Comparison of ENCODE assay signal across 23 mouse cellular contexts in the genomic region with DNA sequence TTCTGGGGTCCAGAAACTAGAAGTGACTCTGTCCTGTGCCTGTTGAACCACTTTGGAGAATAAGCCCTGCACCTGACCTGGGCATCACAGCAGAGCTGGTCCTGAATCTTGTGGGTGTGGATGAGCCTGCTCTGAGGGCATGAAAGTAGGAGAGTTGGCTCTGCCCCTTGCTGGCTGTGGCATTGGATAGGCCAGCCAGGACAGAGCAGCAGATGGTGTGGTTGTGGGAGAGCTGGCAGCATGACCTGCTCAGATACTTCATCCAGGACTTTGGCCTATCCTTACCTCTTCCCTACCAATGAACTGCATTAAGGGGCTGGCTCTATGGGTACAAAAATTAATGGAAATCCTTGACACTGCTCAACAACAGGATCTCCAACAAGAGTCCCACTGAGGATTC. TPM values are rescaled to one million over a fixed set of nuclear protein-coding genes. Genes with fewer than 3 reads are reported as not detected.
DNase-seq lines count a peak whose midpoint lies in the region; ATAC-seq lines count a peak whose summit lies in the region.
"Had no signal": no experiment of that assay in that cellular context is flagged by ENCODE, and none has a peak within 500 bp of the region (broad histone marks: within the 10 kb centered on the region; RNA-seq: fewer than 3 reads in every experiment).

No protein-coding gene starts in this region.

- no peaks in the 10 kb centered on the region for H3K4me1 ChIP-seq in hindbrain, embryonic 13.5 days (replicated peaks)
- no peaks in the 10 kb centered on the region for H3K4me1 ChIP-seq in forebrain, embryonic 16.5 days (replicated peaks; ENCODE audit: control insufficient read depth, insufficient read depth, low read length)
- H3K4me1 ChIP-seq: embryonic facial prominence, embryonic 15.5 days; forebrain, embryonic 10.5 days; heart, embryonic 15.5 days; hindbrain, embryonic 15.5 days had no signal

- no peak overlapping the region for H3K27ac ChIP-seq in hindbrain, embryonic 13.5 days
- H3K27ac ChIP-seq in forebrain, embryonic 16.5 days (ENCODE audit: low read length): no peak overlapping the region
- H3K27ac ChIP-seq: embryonic facial prominence, embryonic 15.5 days; forebrain, embryonic 10.5 days; heart, embryonic 15.5 days; hindbrain, embryonic 15.5 days had no signal

- no peaks in the 10 kb centered on the region for H3K9me3 ChIP-seq in hindbrain, embryonic 13.5 days
- no peaks in the 10 kb centered on the region for H3K9me3 ChIP-seq in forebrain, embryonic 16.5 days (ENCODE audit: control insufficient read depth, low read length)
- H3K9me3 ChIP-seq: embryonic facial prominence, embryonic 15.5 days; forebrain, embryonic 10.5 days; heart, embryonic 15.5 days; hindbrain, embryonic 15.5 days had no signal

- no peak overlapping the region for H3K4me3 ChIP-seq in hindbrain, embryonic 13.5 days
- H3K4me3 ChIP-seq in forebrain, embryonic 16.5 days (replicated peaks; ENCODE audit: low read length): no peak overlapping the region
- H3K4me3 ChIP-seq: embryonic facial prominence, embryonic 15.5 days; erythroblast, embryonic 14.5 days; forebrain, embryonic 10.5 days; heart, embryonic 15.5 days; hindbrain, embryonic 15.5 days had no signal

- no peak for DNase-seq in cerebellum, postnatal 4 days (ENCODE audit: low spot score in 2 of 2)
- peak; percentile 92 for DNase-seq in cerebellum, adult 11-12 months
- DNase-seq in cerebellum, adult 9-10 months: peak; percentile 93
- peak; percentile 82 to 85 for DNase-seq in cerebellum, postnatal 25 days
- DNase-seq in lung, postnatal 36 days: no peak
- DNase-seq: adrenal gland, postnatal 10 days; embryo, embryonic 11 days; gastrocnemius, postnatal 36 days; heart, adult 11 months; heart, postnatal 14 days; kidney, adult 8-10 months had no signal

- no peaks in the 10 kb centered on the region for H3K36me3 ChIP-seq in hindbrain, embryonic 13.5 days
- H3K36me3 ChIP-seq in forebrain, embryonic 16.5 days (ENCODE audit: control insufficient read depth, insufficient read depth): no peaks in the 10 kb centered on the region
- H3K36me3 ChIP-seq: embryonic facial prominence, embryonic 15.5 days; forebrain, embryonic 10.5 days; heart, embryonic 15.5 days; hindbrain, embryonic 15.5 days had no signal

- no peak overlapping the region for H3K4me2 ChIP-seq in hindbrain, embryonic 13.5 days
- H3K4me2 ChIP-seq in forebrain, embryonic 16.5 days (ENCODE audit: low read length): no peak overlapping the region
- H3K4me2 ChIP-seq: embryonic facial prominence, embryonic 15.5 days; heart, embryonic 11.5 days; heart, embryonic 15.5 days; hindbrain, embryonic 15.5 days had no signal

- H3K27me3 ChIP-seq in hindbrain, embryonic 13.5 days: no peaks in the 10 kb centered on the region
- no peaks in the 10 kb centered on the region for H3K27me3 ChIP-seq in forebrain, embryonic 16.5 days (replicated peaks; ENCODE audit: control insufficient read depth, insufficient read depth, low read length)
- H3K27me3 ChIP-seq: embryonic facial prominence, embryonic 15.5 days; heart, embryonic 15.5 days; hindbrain, embryonic 15.5 days had no signal

- ATAC-seq in cerebellum, adult (ENCODE audit: insufficient number of reproducible peaks, low FRiP score, low TSS enrichment): peak; percentile 100
- ATAC-seq in hindbrain, embryonic 13.5 days (ENCODE audit: low FRiP score): no peak
- ATAC-seq in forebrain, embryonic 16.5 days: no peak
- ATAC-seq: forebrain, embryonic 14.5 days; intestine, embryonic 16.5 days had no signal

- H3K9ac ChIP-seq in hindbrain, embryonic 13.5 days: no peak overlapping the region
- H3K9ac ChIP-seq in forebrain, embryonic 16.5 days (replicated peaks; ENCODE audit: low read depth, low read length): no peak overlapping the region
- H3K9ac ChIP-seq: embryonic facial prominence, embryonic 15.5 days; heart, embryonic 15.5 days; hindbrain, embryonic 15.5 days had no signal

RNA-seq across cellular contexts. Expression of gene Kera, which starts 3.4 kb away (rescaled TPM):
- not detected in 2 replicates for polyA plus RNA-seq in hindbrain, embryonic 13.5 days (2015; fragmentation: Nextera tagmentation; extraction: Ambion mirVana)
- polyA plus RNA-seq in forebrain, embryonic 16.5 days (2015; fragmentation: Nextera tagmentation; extraction: Ambion mirVana): 0.14 TPM in 1 of 2 replicates, not detected in the other
- polyA plus RNA-seq: C2C12; erythroblast, embryonic 14.5 days; forebrain, embryonic 10.5 days; forebrain, embryonic 14.5 days had no signal

RNA-seq across cellular contexts. Expression of gene Lum, which starts 38.3 kb away (rescaled TPM):
- 58.7 and 64.8 TPM in 2 replicates for polyA plus RNA-seq in hindbrain, embryonic 13.5 days (2015; fragmentation: Nextera tagmentation; extraction: Ambion mirVana)
- polyA plus RNA-seq in forebrain, embryonic 16.5 days (2015; fragmentation: Nextera tagmentation; extraction: Ambion mirVana): 11.9 and 22.6 TPM in 2 replicates
- polyA plus RNA-seq: C2C12; erythroblast, embryonic 14.5 days had no signal

RNA-seq across cellular contexts. Expression of gene Epyc, which starts 40.6 kb away (rescaled TPM):
- 0.25 and 0.92 TPM in 2 replicates for polyA plus RNA-seq in hindbrain, embryonic 13.5 days (2015; fragmentation: Nextera tagmentation; extraction: Ambion mirVana)
- polyA plus RNA-seq in forebrain, embryonic 16.5 days (2015; fragmentation: Nextera tagmentation; extraction: Ambion mirVana): 0.57 and 1.5 TPM in 2 replicates
- polyA plus RNA-seq: C2C12; erythroblast, embryonic 14.5 days had no signal

Comparison
In these comparisons a context has a peak if more than half of its experiments do, and no peak if none do; other contexts are left out.
1. DNase-seq: peak in cerebellum, adult 11-12 months (single experiment), cerebellum, adult 9-10 months (single experiment) and cerebellum, postnatal 25 days (2 of 2); none in cerebellum, postnatal 4 days (0 of 2) and lung, postnatal 36 days (single experiment).